Mouse (Mus musculus) Patski (cell line): Measurements from ENCODE around the gene Sptbn1. TPM values are rescaled to one million over a fixed set of nuclear protein-coding genes. Genes with fewer than 3 reads are reported as not detected.
A peak's percentile ranks its signal among the peaks of the same experiment; 100 is the strongest.

ENCODE experiments used
- ATAC-seq: fragments of 100-300 bp; one replicate; pipeline ENCODE4 v1.8.0; 2021
- CTCF ChIA-PET: fragments of 350-600 bp; sonication (Branson Sonifier 250); formaldehyde crosslinking; loops from one replicate; lab custom pipeline; 2022; ENCODE audit warnings: inconsistent platforms; lab: Charles Lee
- POLR2A ChIA-PET: fragments of 350-600 bp; sonication (Branson Sonifier 250); formaldehyde crosslinking; loops from one replicate; lab custom pipeline; 2022; ENCODE audit warnings: antibody characterized with exemption, inconsistent platforms; lab: Charles Lee
- DNase-seq: peaks from one replicate; pipeline ENCODE4 v3.0.0-alpha.2; 2011; ENCODE audit warnings: low read depth, low spot score
- H3K27me3 ChIP-seq: fragments of 371-371 bp; one replicate; pipeline ENCODE4 v1.5.1; 2021
- CTCF ChIP-seq: fragments of 100-300 bp; IDR thresholded peaks from one replicate; pipeline ENCODE4 v1.5.1; 2021
- in situ Hi-C: fragments of 300-500 bp; cut with MboI; formaldehyde crosslinking; loops from 3 replicates; pipeline ENCODE4 v1.11.1; 2018; ENCODE audit warnings: low pct_unique_long_range_greater_than_20kb, mixed read lengths
- polyA plus RNA-seq: library from polyadenylated mRNA; unstranded; gene quantifications from one replicate; pipeline ENCODE4 v1.2.3, GENCODE M21; 2021

The Sptbn1 gene
- polyA plus RNA-seq, 1 experiment from 2014 or later = 151 TPM

GRCm38 (mm10) chr11:30196368-30197070, 71.5 kb downstream of the Sptbn1 start:
- H3K27me3 ChIP-seq = no peaks in the 10 kb centered on the region
- no peak for DNase-seq
- in situ Hi-C loops = no loop called here
- ChIA-PET POLR2A (no interaction called here), CTCF (interaction anchor here (1.4 to 2.0 kb wide), 4 partner anchors 9 to 48 kb away, joined by 4 to 6 read pairs (median 5); no protein-coding TSS in a partner anchor)
- no peak for TF ChIP-seq CTCF
- ATAC-seq = peak; percentile 13

DNA sequence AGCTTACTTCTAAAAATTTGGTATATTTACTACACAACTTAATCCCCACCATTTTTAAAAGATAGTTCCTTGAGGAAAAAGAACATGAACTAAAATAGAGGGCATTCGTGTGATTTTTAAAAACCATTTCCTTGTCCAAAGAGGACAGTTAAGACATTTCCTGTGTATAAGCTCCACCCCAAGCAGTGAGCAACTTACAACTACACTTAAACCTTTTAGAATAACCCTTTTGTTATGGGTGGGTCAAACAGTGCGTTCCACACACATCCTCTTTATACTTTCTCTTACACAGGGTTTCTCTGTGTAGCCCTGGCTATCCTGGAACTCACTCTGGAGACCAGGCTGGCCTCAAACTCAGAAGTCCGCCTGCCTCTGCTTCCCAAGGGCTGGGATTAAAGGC, 72.2 kb downstream of the Sptbn1 start:
- no peak for ATAC-seq
- H3K27me3 ChIP-seq = no peaks in the 10 kb centered on the region
- in situ Hi-C loops = no loop called here
- TF ChIP-seq CTCF = no peak
- ChIA-PET CTCF (interaction anchor here (1.4 to 2.0 kb wide), 4 partner anchors 8 to 48 kb away, joined by 4 to 6 read pairs (median 5); no protein-coding TSS in a partner anchor), POLR2A (interaction anchor here (1.3 kb wide), 1 partner anchor 11 kb away, joined by 5 read pairs; no protein-coding TSS in a partner anchor)
- DNase-seq = no peak

- CTCF ChIA-PET = interaction anchor here (1.3 kb wide), 1 partner anchor 22 kb away, joined by 3 read pairs; no protein-coding TSS in a partner anchor
- TF ChIP-seq CTCF = no peak
- DNase-seq (no peak), ATAC-seq (no peak)
- no peaks in the 10 kb centered on the region for H3K27me3 ChIP-seq
- POLR2A ChIA-PET = interaction anchor here (1.0 to 1.3 kb wide), 2 partner anchors 12 to 74 kb away, joined by 5 to 8 read pairs; no protein-coding TSS in a partner anchor
- in situ Hi-C loops = no loop called here
Observed at GRCm38 (mm10) chr11:30194800-30195199, 73.2 kb downstream of the Sptbn1 start.

GRCm38 (mm10) chr11:30190959-30191358, 77.0 kb downstream of the Sptbn1 start:
- in situ Hi-C loops = no loop called here
- TF ChIP-seq CTCF = no peak
- H3K27me3 ChIP-seq = no peaks in the 10 kb centered on the region
- ChIA-PET CTCF (interaction anchor here (1.0 to 1.7 kb wide), 3 partner anchors 10 to 60 kb away, joined by 3 to 5 read pairs (median 5); no protein-coding TSS in a partner anchor), POLR2A (no interaction called here)
- DNase-seq (no peak), ATAC-seq (no peak)

- in situ Hi-C loops = no loop called here
- ATAC-seq (no peak), DNase-seq (no peak)
- no peaks in the 10 kb centered on the region for H3K27me3 ChIP-seq
- TF ChIP-seq CTCF = no peak
- ChIA-PET POLR2A (no interaction called here), CTCF (interaction anchor here (1.0 kb wide), 1 partner anchor 61 kb away, joined by 3 read pairs; no protein-coding TSS in a partner anchor)
Observed at GRCm38 (mm10) chr11:30190119-30190518, 77.9 kb downstream of the Sptbn1 start.

DNA sequence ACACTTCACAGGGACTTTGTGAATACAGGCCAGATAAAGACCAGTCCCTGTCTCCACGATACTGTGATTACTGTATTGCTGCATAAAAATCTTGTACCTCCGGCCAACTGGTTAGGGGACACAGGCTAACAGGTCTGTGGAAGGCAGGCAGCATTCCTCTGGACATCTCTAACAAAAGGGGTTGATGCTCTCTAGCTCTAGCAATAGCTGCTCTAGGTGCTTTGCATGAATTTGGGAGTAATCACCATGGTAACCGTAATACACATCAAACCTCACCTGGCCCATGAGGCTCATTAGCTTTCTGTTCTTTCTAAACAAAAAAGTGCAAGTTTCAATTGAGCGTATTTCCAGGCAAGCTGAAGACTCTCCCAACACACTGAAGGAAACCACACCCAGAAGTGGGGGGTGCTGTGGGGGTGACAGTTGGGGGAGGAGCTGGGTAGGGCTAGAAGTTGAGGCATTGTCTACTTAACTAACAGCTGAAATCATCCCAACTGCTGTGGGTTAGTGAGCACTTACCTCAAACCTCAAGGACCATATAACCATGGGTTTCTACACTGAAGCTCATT, 81.0 kb downstream of the Sptbn1 start:
- POLR2A ChIA-PET = interaction anchor here (0.7 kb wide), 1 partner anchor 36 kb away, joined by 4 read pairs; no protein-coding TSS in a partner anchor
- TF ChIP-seq CTCF = no peak
- in situ Hi-C loops = no loop called here
- no peak for ATAC-seq
- CTCF ChIA-PET = interaction anchor here (0.8 to 1.7 kb wide), 6 partner anchors 9 to 38 kb away, joined by 3 to 6 read pairs (median 3); no protein-coding TSS in a partner anchor
- no peaks in the 10 kb centered on the region for H3K27me3 ChIP-seq
- no peak for DNase-seq

- CTCF ChIA-PET = no interaction called here
- DNase-seq (no peak), ATAC-seq (no peak)
- no peak for TF ChIP-seq CTCF
- POLR2A ChIA-PET = no interaction called here
- H3K27me3 ChIP-seq = no peaks in the 10 kb centered on the region
- in situ Hi-C loops = no loop called here
Observed at GRCm38 (mm10) chr11:30184527-30184926, 83.4 kb downstream of the Sptbn1 start.

- ATAC-seq = no peak
- no peak for DNase-seq
- no peak for TF ChIP-seq CTCF
- CTCF ChIA-PET = interaction anchor here (0.9 to 1.2 kb wide), 2 partner anchors 24 to 26 kb away, joined by 3 to 4 read pairs; no protein-coding TSS in a partner anchor
- POLR2A ChIA-PET = no interaction called here
- in situ Hi-C loops = no loop called here
- no peaks in the 10 kb centered on the region for H3K27me3 ChIP-seq
Observed at GRCm38 (mm10) chr11:30182716-30183411, 85.1 kb downstream of the Sptbn1 start.

DNA sequence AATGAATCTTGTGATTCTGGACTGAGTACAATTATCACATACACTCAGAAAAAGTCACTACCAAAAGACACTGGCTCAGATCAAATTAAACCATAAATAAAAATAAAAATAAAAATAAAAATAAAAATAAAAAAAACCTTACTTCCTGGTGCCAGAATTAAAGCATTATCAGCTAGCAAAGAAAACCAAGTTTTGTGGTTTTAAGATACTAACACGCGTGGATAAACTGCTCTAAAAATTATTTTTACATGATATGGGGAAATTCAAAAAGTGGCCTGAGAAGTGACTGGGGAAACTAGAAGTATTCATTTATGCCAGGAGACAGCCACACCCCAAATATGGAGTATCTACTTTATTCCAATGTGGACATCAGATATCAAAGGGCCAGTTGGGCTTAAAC, 89.8 kb downstream of the Sptbn1 start:
- CTCF ChIA-PET = interaction anchor here (1.2 to 1.6 kb wide), 3 partner anchors 11 to 18 kb away, joined by 3 to 5 read pairs (median 4); no protein-coding TSS in a partner anchor
- in situ Hi-C loops = no loop called here
- no peak for TF ChIP-seq CTCF
- DNase-seq = no peak
- POLR2A ChIA-PET = no interaction called here
- ATAC-seq = no peak
- no peaks in the 10 kb centered on the region for H3K27me3 ChIP-seq

- in situ Hi-C loops = no loop called here
- no peak for TF ChIP-seq CTCF
- DNase-seq (no peak), ATAC-seq (no peak)
- ChIA-PET CTCF (no interaction called here), POLR2A (no interaction called here)
- no peaks in the 10 kb centered on the region for H3K27me3 ChIP-seq
Observed at GRCm38 (mm10) chr11:30177145-30177840, 90.7 kb downstream of the Sptbn1 start.
